Mouse (Mus musculus): ENCODE data around the gene Hamp. TPM values are rescaled to one million over a fixed set of nuclear protein-coding genes. Genes with fewer than 3 reads are reported as not detected.

The Hamp gene
- polyA plus RNA-seq, 1 experiment from 2014 or later, result not detected

GRCm38 (mm10) chr7:30965677-30966076, 21.8 kb upstream of the Hamp start:
- H3K4me1 ChIP-seq, result peaks cover 19% of the 10 kb centered on the region
- no peak overlapping the region for H3K4me3 ChIP-seq
- DNase-seq (ENCODE audit: low spot score), result no peak
- no peaks in the 10 kb centered on the region for H3K9me3 ChIP-seq (replicated peaks)
- no peaks in the 10 kb centered on the region for H3K27me3 ChIP-seq (ENCODE audit: low read depth, poor library complexity, severe bottlenecking)
- WGBS, result 91% methylated on average over 14 of the region's 14 CpGs
- H3K36me3 ChIP-seq, result peaks cover 12% of the 10 kb centered on the region; the same call in 1 of the 2 replicates
- 0 out of 2 replicates have a peak overlapping the region, but pooled peaks have one; percentile 36 for H3K27ac ChIP-seq

- 90% methylated on average over 7 of the region's 7 CpGs for WGBS
- peaks cover 15% of the 10 kb centered on the region for H3K4me1 ChIP-seq
- H3K27me3 ChIP-seq (ENCODE audit: low read depth, poor library complexity, severe bottlenecking), result no peaks in the 10 kb centered on the region
- no peaks in the 10 kb centered on the region for H3K9me3 ChIP-seq (replicated peaks)
- DNase-seq (ENCODE audit: low spot score), result no peak
- H3K27ac ChIP-seq, result no peak overlapping the region
- no peak overlapping the region for H3K4me3 ChIP-seq
- peaks cover 19% of the 10 kb centered on the region; the same call in 1 of the 2 replicates for H3K36me3 ChIP-seq
These were observed 20.5 kb upstream of the Hamp start for GRCm38 (mm10) chr7:30964366-30964765.

- H3K9me3 ChIP-seq (replicated peaks), result no peaks in the 10 kb centered on the region
- no peaks in the 10 kb centered on the region for H3K27me3 ChIP-seq (ENCODE audit: low read depth, poor library complexity, severe bottlenecking)
- peaks cover 16% of the 10 kb centered on the region for H3K4me1 ChIP-seq
- peaks cover 34% of the 10 kb centered on the region for H3K36me3 ChIP-seq
- WGBS, result 93% methylated on average over 5 of the region's 5 CpGs
- no peak for DNase-seq (ENCODE audit: low spot score)
- no peak overlapping the region for H3K27ac ChIP-seq
- no peak overlapping the region for H3K4me3 ChIP-seq
These were observed 19.0 kb upstream of the Hamp start for GRCm38 (mm10) chr7:30962862-30963261.

GRCm38 (mm10) chr7:30959786-30960349, 16.0 kb upstream of the Hamp start:
- Histone ChIP-seq H3K36me3 (peaks cover 35% of the 10 kb centered on the region), H3K9me3 (replicated peaks) (no peaks in the 10 kb centered on the region), H3K4me1 (peaks cover 19% of the 10 kb centered on the region), H3K27me3 (ENCODE audit: low read depth, poor library complexity, severe bottlenecking) (no peaks in the 10 kb centered on the region), H3K4me3 (no peak overlapping the region), H3K27ac (no peak overlapping the region)
- whole genome bisulfite sequencing, result 90% methylated on average over 6 of the region's 6 CpGs
- DNase-seq (ENCODE audit: low spot score), result no peak

GRCm38 (mm10) chr7:30958866-30959487, 15.1 kb upstream of the Hamp start:
- Histone ChIP-seq H3K36me3 (peaks cover 44% of the 10 kb centered on the region), H3K4me3 (no peak overlapping the region), H3K27ac (no peak overlapping the region), H3K4me1 (peaks cover 19% of the 10 kb centered on the region), H3K9me3 (replicated peaks) (no peaks in the 10 kb centered on the region), H3K27me3 (ENCODE audit: low read depth, poor library complexity, severe bottlenecking) (no peaks in the 10 kb centered on the region)
- 98% methylated on average over 9 of the region's 9 CpGs for WGBS
- DNase-seq (ENCODE audit: low spot score), result no peak

- DNase-seq (ENCODE audit: low spot score), result no peak
- H3K36me3 ChIP-seq, result peaks cover 51% of the 10 kb centered on the region
- peaks cover 19% of the 10 kb centered on the region for H3K4me1 ChIP-seq
- WGBS, result 74% methylated on average over 28 of the region's 28 CpGs
- H3K27ac ChIP-seq, result peak overlapping the region; percentile 100
- H3K4me3 ChIP-seq, result peak overlapping the region; percentile 94
- no peaks in the 10 kb centered on the region for H3K9me3 ChIP-seq (replicated peaks)
- H3K27me3 ChIP-seq (ENCODE audit: low read depth, poor library complexity, severe bottlenecking), result no peaks in the 10 kb centered on the region
These were observed 14.5 kb upstream of the Hamp start for GRCm38 (mm10) chr7:30958109-30958865.

- DNase-seq (ENCODE audit: low spot score), result peak; percentile 93
- Histone ChIP-seq H3K36me3 (peaks cover 60% of the 10 kb centered on the region), H3K27me3 (ENCODE audit: low read depth, poor library complexity, severe bottlenecking) (no peaks in the 10 kb centered on the region), H3K4me3 (peak overlapping the region; percentile 94), H3K27ac (peak overlapping the region; percentile 100), H3K4me1 (peaks cover 19% of the 10 kb centered on the region), H3K9me3 (replicated peaks) (no peaks in the 10 kb centered on the region)
- under 1% methylated on average over 43 of the region's 43 CpGs for WGBS
These were observed 13.5 kb upstream of the Hamp start for GRCm38 (mm10) chr7:30957367-30957783.

- Histone ChIP-seq H3K4me3 (peak within 1 kb of the TSS; percentile 94), H3K27me3 (ENCODE audit: low read depth, poor library complexity, severe bottlenecking) (no peaks in the 10 kb centered on the region), H3K36me3 (peaks cover 61% of the 10 kb centered on the region), H3K9me3 (replicated peaks) (no peaks in the 10 kb centered on the region), H3K4me1 (peaks cover 19% of the 10 kb centered on the region), H3K27ac (peak within 1 kb of the TSS; percentile 100)
- DNase-seq (ENCODE audit: low spot score), result peak; percentile 87
- WGBS, result 6% methylated on average over 62 of the region's 82 CpGs
These were observed 13.0 kb upstream of the Hamp start, which contains the start of gene Usf2 for GRCm38 (mm10) chr7:30956756-30957366. Gene Usf2, minus strand, starts transcription at chr7:30956803.

GRCm38 (mm10) chr7:30956357-30956751, 12.5 kb upstream of the Hamp start:
- Histone ChIP-seq H3K36me3 (peaks cover 63% of the 10 kb centered on the region), H3K27me3 (ENCODE audit: low read depth, poor library complexity, severe bottlenecking) (no peaks in the 10 kb centered on the region), H3K4me1 (peaks cover 19% of the 10 kb centered on the region), H3K9me3 (replicated peaks) (no peaks in the 10 kb centered on the region), H3K27ac (peak overlapping the region; percentile 100), H3K4me3 (peak overlapping the region; percentile 94)
- WGBS, result 1% methylated on average over 34 of the region's 49 CpGs
- DNase-seq (ENCODE audit: low spot score), result no peak

- H3K9me3 ChIP-seq (replicated peaks), result no peaks in the 10 kb centered on the region
- no peaks in the 10 kb centered on the region for H3K27me3 ChIP-seq (ENCODE audit: low read depth, poor library complexity, severe bottlenecking)
- H3K4me3 ChIP-seq, result peak overlapping the region; percentile 94
- under 1% methylated on average over 64 of the region's 64 CpGs for WGBS
- peak overlapping the region; percentile 100 for H3K27ac ChIP-seq
- H3K4me1 ChIP-seq, result peaks cover 19% of the 10 kb centered on the region
- peaks cover 67% of the 10 kb centered on the region for H3K36me3 ChIP-seq
- peak; percentile 94 for DNase-seq (ENCODE audit: low spot score)
These were observed 11.9 kb upstream of the Hamp start for GRCm38 (mm10) chr7:30955584-30956356.

- H3K4me3 ChIP-seq, result peak overlapping the region; percentile 94
These were observed 11.2 kb upstream of the Hamp start for GRCm38 (mm10) chr7:30954971-30955520.

GRCm38 (mm10) chr7:30954036-30954435, 10.2 kb upstream of the Hamp start:
- Histone ChIP-seq H3K4me1 (peaks cover 19% of the 10 kb centered on the region), H3K9me3 (replicated peaks) (no peaks in the 10 kb centered on the region), H3K27ac (no peak overlapping the region), H3K36me3 (peaks cover 74% of the 10 kb centered on the region), H3K27me3 (ENCODE audit: low read depth, poor library complexity, severe bottlenecking) (no peaks in the 10 kb centered on the region), H3K4me3 (no peak overlapping the region)
- WGBS, result 94% methylated on average over 3 of the region's 3 CpGs
- peak; percentile 26 for DNase-seq (ENCODE audit: low spot score)

More at GRCm38 (mm10) chr7:30954971-30955520, 11.2 kb upstream of the Hamp start:
- Histone ChIP-seq H3K9me3 (replicated peaks) (no peaks in the 10 kb centered on the region), H3K27me3 (ENCODE audit: low read depth, poor library complexity, severe bottlenecking) (no peaks in the 10 kb centered on the region), H3K36me3 (peaks cover 74% of the 10 kb centered on the region), H3K27ac (no peak overlapping the region), H3K4me1 (peaks cover 19% of the 10 kb centered on the region)
- DNase-seq (ENCODE audit: low spot score), result peak; percentile 27
- 91% methylated on average over 12 of the region's 12 CpGs for WGBS

Measured in limb, embryonic 10.5 days (tissue).